Mouse (Mus musculus) ZHBTc4 (cell line): Measurements from ENCODE around the gene Insm2.

Experiments
- DNase-seq: peaks from one replicate; pipeline ENCODE4 v3.0.0-alpha.2; 2011; ENCODE audit warnings: low read depth, low spot score

Insm2 gene

DNA sequence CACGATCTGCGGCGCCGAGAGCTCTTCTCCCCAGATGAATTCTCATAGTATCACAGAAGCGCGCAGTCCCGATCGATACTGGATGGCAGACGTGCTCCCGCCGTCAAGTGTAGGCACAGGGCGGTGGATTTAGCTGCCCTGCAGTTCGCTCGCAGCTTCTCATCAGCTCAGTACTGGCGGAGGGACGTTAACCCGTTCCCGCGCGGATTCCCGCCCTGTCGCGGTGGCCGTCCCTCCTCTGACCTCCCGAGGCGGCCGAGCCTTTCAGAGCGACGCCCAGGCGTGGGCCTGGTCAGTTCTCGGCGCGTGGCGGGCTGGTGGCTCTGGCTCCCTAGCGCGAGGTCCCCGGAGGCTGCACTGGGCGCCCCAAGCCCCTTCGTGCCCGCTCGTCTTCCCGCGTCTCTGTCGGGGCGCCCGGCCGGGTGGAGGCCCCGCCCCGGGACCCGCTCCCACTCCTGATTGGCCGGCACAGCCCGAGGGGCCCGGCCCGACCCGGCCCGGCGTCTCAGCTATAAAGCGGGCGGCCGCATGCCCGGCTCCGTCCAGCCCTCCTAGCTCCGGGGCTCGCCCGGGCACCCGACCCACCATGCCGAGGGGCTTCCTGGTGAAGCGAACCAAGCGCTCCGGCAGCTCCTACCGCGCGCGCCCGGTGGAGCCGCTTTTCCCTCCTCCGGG, at the start of gene Insm2:
Insm2 (plus strand) TSS at position 541 of the 675 bp plus-strand sequence.
- DNase-seq, result peak; percentile 65

DNA sequence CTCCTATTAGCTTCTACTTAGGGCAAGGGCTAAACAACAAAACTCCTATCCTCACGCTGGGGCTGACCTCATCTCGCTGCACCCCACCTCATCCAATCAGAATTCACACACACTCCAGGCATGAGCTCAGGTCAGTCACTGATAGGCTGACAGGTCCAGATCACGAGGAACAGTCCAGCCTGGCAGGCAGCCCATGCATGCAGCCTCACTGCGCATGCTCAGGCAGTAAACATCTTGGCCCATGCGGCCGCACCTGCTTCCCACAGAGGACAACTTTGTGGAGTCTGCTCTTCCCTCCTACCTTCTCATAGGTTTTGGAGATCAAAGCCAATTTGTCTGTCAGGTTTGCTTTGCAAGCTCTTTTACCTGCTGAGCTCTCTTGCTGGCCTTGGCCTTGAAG, 44.3 kb upstream of the Insm2 start:
- peak; percentile 63 for DNase-seq

DNA sequence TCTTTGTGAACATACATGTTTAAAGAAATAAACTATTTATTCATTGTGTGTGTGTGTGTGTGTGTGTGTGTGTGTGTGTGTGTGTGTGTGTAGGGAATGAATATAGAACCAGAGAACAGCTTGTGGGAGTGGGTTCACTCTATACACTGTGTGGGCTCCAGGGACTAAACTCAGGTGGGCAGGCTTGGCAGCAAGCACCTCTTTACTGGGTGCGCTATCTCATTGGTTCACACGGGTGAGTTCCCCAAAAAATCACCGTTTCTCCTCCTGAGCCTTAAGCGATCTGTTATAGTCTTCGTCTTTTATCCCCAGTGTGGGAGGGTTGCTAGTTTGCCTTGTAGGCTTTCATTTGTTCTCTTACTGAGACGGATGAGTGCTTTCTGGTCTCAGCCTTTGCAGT, 41.4 kb upstream of the Insm2 start:
- DNase-seq, result no peak

DNA sequence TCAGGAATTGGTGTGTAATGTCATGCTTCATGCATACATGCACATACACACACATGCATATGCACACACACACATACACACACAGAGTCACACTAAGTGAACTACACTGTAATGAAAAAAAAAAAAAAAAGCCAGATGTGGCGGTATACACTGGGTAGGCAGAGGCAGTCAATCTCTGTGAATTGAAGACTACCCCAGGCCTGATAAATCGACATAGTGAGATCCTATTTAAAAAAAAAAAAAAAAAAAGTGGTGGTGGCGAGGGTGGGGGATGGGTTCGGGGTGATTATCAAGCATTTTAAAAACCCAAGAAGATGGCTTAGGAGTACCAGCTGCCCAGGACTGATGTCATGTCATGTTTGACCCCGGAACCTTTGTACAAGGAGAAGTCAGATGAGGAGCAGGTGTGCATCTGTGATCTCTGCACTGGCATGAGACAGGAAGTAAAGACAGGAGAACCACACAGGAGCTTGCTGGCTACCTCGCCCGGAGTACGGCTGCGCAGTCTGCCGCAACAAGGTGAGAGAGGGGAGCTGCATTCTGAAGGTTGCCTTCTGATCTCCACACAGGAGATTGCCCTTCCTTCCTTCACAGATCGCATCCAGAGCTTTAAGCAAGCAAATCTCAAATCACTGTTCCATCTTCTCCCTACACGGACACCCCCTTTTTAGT, 39.9 kb upstream of the Insm2 start:
- no peak for DNase-seq

DNA sequence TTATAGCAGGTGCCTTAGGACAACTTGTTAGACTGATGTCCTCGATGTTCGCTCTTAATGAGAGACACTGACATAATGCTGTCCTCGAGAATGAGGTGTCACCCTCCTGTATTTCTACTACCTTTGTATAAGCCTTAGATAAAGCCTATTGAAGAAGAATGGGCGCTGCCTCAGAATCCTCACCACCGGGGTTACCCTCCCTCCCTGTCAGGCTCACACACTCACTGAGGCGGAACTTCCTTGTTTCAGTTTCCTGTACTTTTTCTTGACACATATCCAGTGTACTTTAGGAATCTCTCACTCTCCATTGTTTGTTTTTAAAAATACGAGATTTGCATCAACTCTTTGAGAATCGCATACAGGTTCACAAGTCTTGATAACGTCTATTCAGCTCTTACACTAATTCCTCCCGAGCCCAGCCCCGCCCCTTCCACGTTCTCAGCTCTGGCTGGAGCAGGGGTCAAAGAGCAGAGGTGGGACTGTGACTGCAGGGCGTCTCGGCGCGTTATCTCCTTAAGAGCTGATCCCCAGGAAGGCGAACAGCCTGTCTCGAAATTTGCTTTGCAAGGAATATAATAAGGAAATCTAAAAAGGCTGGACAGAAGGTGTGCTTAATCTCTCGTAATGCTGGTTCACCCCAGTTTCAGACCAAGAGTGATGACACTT, 39.1 kb upstream of the Insm2 start:
- peak; percentile 61 for DNase-seq

DNA sequence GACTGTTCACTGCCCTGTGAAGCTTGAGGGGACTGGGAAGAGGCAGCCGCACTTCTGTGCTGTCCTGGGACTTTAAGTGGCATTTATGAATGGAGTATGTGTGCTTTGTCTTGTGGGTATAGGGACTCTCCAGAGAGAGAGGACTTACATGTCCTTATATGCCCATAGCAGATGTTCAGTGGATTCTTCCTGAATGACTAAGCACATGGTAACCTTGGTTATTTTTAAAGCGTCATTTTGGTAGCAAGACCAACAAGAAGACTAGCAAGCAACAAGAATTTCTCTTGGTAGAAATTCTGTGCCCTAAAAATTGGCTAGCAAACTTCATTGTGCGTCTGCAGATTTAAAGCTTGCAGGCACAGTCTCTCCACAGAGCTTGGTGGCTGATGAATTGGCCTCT, 35.5 kb upstream of the Insm2 start:
- DNase-seq, result no peak

DNA sequence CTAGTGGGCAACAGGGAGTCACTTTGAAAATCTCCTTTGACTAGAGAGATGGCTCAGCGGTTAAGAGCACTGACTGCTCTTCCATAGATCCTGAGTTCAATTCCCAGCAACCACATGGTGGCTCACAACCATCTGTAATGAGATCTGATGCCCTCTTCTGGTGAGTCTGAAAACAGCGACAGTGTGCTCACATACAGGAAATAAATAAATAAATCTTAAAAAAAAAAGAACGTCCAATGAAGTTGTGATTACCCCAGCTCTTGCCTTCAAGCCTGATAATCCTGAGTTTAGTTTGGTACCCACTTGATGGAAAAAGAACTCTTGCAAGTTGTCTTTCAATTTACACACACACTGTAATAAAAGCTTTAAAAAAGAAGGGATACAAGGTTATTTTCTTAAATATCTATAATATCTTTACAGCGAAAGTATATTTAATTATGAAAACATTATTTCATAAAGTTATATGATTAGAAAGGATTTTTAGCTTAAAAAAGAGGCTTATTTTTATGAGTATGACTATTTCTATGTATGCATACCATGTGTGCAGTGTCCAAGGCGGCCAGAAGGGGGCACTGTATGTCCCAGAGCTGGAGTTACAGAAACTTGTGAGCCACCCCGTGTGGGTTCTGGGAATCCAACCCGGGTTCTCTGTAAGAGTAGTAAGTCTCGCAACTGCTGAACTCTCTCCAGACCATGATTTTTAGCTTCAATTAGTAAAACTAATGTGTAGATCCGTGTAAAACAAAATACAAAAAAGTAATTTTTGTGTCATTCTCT, 34.9 kb upstream of the Insm2 start:
- peak; percentile 84 for DNase-seq

DNA sequence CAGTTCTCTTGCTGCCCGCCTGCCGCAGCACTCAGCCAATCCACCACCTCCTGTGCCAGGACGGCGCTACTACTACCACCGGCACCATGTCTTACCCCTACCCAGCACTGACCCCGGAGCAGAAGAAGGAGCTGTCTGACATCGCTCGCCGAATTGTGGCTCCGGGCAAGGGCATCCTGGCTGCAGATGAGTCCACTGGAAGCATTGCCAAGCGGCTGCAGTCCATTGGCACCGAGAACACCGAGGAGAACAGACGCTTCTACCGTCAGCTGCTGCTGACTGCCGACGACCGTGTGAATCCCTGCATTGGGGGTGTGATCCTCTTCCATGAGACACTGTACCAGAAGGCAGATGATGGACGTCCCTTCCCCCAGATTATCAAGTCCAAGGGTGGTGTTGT, 34.0 kb upstream of the Insm2 start, which contains the start of gene Aldoart2:
Aldoart2 (plus strand) TSS at position 34 of the 400 bp plus-strand sequence.
- no peak for DNase-seq

DNA sequence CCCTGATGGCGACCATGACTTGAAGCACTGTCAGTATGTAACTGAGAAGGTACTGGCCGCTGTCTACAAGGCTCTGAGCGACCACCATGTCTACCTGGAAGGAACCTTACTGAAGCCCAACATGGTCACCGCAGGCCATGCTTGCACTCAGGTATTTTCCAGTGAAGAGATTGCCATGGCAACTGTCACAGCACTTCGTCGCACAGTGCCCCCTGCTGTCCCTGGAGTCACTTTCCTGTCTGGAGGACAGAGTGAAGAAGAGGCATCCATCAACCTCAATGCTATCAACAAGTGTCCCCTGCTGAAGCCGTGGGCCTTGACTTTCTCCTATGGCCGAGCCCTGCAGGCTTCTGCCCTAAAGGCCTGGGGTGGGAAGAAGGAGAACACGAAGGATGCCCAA, 33.4 kb upstream of the Insm2 start:
- DNase-seq, result peak; percentile 67

DNA sequence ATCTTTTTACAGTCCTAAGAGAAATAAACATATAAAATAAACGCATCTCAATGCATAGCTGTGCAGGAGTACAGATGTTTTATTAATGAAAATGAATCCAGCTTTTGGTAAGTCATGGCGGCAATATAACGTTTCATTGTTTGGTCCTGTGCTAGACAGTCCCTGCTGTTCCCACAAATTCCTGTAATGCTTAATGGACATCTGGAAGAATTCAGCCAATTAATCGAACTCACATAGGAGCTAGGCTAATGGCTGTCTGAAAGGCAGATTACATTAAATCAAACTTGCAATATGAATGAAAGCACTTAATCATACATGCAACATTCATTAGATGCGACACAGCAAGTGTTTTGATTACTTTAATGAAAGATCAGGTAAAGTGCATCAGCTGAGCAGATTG, 32.4 kb upstream of the Insm2 start:
- DNase-seq, result no peak

DNA sequence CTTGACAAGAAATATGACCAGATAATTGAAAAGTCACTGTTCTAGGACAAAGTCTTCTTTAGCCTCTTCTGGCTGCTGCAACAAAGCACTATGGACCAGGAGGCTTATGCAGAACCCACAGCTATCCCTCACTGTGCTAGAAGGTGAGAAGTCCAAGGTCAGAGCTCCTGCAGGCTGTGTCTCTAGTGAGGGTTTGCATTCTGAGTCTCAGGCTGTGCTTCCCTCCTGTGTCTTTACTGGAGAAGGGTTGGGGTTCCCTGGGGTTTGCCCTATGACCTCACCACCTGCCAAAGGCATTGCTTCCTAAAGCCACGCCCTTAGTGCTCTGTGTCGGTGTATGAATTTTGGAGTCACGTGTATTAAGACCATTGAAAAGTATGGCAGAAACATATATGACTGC, 30.8 kb upstream of the Insm2 start:
- no peak for DNase-seq

DNA sequence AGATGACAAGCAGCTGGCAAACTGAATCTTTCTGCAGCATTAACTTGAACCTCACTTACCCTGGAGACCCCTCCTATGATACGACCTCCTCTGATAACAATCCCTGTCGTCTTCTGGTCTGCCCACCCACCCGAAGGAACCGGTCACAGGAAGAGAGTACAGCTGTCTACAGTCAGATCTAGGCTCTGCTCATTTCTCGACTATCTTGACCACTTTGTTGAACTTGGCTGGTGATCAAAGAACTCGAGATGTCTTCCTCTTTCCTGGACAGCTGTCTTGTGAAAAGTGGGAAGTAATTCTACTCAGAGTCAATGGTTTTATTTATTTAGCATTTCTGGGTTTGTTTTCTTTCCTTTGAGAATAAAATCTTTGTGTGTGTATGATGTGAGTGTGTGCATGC, 29.6 kb upstream of the Insm2 start:
- DNase-seq, result no peak

DNA sequence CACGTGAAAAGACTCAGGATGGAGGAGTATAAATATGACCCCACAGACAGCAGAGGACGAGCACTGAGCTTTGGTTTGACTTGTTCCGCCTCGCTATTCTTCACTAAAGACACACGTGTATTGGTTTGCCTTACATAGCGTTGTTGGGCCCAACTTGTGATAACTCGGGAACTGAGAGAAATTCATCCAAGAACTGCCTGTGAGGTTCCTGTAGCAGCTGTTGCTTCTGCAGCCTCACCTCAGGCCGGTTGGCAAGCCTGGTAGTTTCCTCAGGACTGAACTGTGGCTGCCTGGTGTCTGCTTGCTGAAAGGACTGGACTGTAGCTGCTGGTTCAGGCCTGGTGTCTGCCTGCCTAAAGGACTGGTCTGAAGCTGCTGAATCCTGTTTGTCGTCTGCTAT, 28.6 kb upstream of the Insm2 start:
- no peak for DNase-seq

DNA sequence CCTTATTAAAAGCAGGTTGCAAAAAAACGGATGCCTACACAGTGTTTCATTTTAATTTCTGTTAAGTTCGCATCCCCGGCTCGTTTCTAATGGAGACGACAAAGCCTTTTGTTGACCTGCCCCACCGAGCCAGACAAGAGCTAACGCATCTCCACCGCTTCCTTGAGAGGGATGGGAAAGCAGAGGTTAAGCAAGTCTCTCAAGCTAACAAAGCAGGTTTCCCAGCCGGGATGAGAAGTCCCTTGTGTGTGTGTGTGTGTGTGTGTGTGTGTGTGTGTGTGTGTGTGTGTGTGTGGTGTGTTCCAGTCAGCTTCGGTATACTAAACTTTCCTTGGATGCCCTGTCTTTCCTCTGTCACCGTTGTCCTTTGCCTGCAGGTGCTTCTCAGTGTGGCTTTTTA, 28.0 kb upstream of the Insm2 start:
- DNase-seq, result no peak

DNA sequence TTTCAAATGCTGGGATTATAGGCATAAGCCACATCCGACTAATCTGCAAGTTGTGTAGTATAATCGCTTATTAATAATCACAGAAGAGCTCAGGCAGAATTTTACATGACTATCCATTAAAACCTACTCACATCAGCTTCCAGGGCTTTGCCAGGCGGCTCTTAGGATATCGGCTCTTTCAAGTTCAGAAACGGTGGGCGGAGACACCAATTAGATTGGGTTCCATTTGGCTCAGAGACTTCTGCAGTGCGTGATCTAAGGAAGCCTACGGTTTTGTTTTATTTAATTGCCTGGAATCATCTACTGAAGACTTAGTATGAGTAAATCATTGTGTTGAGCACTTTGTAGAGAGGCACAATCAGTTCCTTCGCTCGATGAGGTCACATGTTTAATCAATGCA, 27.6 kb upstream of the Insm2 start:
- DNase-seq, result no peak

DNA sequence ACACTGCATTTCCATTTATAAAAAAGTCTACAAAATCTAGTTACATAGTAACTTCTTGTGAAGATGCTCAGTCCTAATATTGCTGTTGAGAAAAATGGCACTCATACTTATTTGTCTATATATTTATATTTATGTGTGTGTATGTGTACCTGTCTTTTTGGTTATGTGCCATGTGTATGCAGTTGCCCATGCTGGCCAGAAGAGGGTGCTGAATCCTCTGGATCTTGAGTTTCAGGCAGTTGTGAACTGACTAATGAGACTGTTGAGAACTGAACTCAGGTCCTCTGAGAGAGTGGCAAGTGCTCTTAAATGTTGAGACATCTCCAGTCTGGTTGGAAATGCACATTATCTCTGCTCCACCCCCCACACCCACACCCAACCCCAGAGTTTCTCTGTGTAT, 26.1 kb upstream of the Insm2 start:
- peak; percentile 55 for DNase-seq

DNA sequence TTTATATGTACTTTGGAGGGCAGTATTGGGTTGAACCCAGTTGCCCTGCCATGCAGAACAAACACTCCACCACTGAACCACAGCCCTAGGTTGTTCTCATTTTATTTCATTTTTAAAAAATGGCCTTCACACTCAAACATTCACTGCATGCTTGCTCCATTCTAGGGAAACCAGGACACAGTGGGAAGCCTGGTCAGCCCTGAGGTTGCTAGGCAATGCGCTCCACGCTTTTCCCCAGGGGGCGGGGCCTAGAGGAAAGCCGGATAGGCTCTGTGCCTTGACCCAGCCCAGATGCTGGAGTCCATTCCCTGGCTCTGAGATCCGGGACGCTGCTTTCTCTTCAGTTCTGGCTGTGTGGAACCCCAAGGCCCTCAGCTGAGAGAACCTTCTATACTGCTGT, 25.4 kb upstream of the Insm2 start:
- peak; percentile 64 for DNase-seq

DNA sequence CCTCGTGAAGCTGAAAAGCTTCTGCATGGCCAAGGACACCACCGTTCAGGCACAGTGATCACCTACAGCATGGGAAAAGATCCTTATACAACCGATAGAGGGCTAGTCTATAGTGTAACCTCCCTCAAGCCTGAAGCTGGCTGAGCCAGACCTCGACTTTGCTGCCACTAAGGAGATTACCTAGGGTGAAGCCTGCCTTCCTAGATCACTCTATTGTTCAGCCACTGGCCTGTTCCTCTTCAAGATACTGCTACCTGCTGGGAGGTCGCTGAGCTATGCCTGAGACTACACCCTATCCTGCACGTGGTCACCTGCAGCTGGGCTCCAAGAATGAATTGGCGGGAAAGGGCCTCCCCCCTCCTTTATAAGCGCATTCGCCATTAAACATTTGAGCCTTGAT, 12.3 kb upstream of the Insm2 start:
- peak; percentile 65 for DNase-seq

DNA sequence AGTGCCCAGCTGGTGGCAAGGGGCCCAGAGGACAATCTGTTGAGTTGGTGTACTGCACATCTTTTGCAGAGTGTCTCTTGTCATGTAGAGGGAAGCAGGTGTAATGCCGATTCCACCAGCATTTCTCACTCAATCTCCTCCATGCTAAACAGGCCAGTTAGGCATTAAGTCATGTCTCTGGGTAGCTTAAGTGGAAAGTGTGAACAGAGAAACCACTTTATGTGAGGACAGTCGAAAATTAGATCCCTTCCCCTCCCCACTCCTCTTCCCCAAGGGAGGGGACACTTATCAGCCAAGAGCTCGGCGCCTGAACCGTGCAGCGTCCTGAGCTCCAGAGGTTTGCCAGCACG, 715 bp upstream of the Insm2 start:
- no peak for DNase-seq

DNA sequence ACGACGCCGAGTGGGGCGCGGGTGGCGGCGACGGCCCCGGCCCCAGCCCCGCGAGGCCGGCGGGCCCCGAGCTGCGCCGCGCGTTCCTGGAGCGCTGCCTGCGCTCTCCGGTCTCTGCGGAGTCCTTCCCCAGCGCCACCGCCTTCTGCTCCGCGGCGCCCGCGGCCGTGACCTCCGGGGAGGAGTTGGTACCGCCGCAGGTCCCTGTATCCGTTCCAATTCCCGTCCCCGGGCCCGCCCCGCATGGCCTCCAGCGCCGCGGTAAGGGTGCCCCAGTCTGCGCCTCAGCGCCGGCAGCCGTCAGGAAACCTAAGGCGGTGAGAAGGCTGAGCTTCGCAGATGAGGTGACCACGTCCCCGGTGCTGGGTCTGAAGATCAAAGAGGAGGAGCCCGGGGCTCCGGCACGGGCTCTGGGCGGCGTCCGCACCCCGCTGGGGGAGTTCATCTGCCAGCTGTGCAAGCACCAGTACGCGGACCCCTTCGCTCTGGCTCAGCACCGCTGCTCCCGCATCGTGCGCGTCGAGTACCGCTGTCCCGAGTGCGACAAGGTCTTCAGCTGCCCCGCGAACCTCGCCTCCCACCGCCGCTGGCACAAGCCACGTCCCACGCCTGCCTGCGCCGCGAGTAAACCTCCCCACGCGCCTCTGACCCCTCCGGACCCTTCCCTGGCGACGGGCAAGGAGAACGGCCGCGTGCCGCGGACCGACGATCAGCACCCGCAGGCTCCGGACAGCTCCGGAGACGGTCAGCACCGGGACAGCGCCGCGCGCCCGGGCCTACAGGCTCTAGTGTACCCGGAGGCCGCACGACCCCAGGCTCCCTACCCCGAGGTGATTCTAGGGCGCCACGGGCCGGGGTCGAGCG, 644 bp downstream of the Insm2 start:
- DNase-seq, result peak; percentile 89

DNA sequence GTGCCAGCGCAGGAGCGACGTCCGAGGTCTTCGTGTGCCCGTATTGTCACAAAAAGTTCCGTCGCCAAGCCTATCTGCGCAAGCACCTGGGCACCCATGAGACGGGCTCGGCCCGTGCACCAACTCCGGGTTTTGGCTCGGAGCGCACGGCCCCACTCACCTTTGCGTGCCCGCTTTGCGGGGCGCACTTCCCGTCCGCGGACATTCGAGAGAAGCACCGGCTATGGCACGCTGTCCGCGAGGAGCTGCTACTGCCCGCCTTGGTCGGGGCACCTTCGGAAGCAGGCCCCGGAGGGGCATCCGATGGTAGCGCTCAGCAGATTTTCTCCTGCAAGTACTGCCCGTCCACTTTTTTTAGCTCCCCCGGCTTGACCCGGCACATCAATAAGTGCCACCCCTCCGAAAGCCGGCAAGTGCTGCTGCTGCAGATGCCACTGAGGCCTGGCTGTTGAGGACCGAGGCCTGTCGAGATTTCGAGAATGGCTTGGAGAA, 1.3 kb downstream of the Insm2 start:
- DNase-seq, result peak; percentile 30
